Mouse (Mus musculus) R1 (cell line): Measurements from ENCODE around the gene Glyat.
A peak's percentile ranks its signal among the peaks of the same experiment; 100 is the strongest.
"Not testable (repeated sequence)": the region's sequence is repeated elsewhere in the genome, so short reads cannot be mapped to it uniquely, and the experiment has no call there.

ENCODE experiments used
- DNase-seq: peaks from one replicate; pipeline ENCODE4 v3.0.0-alpha.2; 2018; ENCODE audit warnings: low read depth, low spot score

Glyat gene

DNA sequence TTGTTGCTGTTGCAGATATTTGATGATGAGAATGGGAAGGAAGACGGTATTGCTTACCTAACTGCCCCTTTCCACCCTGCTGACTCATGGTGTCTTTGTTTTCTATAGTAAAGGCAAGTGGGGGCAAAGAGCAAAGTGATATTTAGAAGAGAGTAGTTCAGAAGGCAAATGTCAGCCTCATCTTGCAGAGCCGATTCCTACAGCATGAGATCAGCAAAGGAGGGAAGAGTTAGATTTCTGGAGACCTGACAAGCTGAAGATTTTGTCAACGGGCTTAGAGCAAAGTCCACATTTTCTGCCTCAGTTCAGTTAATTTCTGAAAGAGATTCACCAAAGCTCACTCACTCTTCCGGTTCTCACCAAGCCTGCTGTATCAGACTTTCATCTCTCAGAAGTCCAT is at the start of gene Glyat:
Gene Glyat (plus strand): TSS at position 133 of the 400 bp plus-strand sequence.
- no peak for DNase-seq

DNA sequence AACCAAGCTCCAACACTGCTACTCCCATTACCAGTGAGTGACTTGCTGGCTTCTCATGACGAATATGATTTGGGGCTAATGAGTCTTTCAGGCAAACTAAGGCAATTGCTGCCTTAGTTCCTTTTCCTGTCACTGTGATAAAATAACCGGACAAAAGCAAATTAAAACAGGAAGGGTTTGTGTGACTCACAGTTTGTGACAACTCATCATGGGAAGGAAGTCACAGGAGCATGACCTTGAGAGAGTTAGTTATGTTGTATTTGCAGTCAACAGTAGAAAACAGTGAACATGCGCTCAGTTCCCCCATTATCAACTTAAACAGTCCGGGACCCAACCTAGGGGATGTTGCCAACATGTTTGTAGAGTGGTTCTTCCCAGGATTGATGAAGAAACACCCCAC is 47.8 kb upstream of the Glyat start:
- no peak for DNase-seq

DNA sequence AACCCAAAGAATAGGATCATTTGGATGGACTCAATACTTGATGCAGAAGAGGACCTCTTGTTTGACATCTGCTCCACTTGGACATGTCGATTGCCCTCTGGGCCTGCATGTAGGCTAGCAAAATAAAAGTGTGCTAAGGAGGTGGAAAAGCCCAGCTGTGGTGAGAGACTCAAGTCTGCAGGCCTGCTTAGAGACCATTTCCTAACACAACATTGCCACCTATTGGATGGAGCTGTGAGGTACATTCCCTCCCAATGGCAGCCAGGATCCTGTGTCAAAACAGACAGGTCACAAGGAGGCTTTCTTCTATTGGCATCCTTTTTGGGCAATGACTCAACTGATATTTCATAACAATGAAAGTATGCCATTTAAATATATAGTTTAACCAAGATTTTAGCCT is 41.2 kb upstream of the Glyat start:
- peak; percentile 68 for DNase-seq

DNA sequence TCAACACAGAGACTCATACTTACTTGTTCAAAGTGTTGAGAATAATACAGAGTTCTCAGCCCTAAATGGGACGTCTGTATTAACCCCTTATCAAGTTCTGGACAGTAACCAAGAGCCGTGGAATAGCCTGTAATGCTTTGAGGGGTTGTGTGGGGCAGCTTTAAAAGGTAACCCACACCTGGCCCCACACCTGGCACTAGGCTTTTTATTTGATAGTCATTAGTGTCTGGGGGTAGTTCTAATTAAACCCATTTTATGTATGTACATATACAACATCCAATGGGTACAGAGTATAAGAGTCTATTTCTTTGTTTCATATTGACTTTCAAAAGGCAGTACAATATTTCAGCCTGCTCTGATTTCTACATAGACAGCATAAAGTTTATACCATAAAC is 38.0 kb upstream of the Glyat start:
- no peak for DNase-seq

DNA sequence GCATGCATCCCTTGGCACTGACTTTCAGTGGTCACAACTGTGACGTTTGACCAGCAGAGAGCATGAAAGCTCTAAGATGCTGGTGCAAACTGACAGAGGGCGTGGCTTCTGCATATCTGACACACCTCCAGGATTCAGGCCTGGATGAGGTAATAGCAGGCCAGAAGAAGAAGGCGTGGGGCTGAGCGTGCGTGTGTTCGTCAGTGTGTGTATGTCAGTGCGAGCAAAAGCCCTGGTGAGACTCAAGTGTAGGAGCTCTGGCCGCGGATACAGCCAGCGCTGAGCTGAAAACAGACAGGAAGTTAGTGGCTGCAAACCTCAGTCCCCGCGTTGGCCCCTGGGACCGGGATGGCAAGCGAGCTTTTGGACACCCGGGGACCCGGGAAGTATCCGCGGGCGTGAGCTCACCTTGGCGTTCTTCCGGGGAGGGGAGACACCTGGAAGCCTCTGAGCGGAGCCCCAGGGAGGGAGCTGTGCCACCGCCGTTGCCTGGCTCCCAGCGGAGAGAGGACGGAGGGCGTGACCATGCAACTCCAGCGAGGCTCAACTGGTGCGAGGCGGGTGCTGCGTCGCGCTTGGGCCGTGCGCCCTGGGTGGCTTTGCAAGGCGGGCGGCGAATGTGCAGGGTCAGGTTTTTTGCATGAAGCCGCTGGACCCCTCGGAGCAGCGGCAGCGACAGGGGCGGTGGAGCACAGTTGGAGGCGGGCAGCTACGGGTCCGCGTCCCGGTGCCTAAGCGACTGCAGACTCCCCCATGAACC is 37.4 kb upstream of the Glyat start:
- peak; percentile 82 for DNase-seq

GRCm38 (mm10) chr19:12596290-12597072 is 36.6 kb upstream of the Glyat start:
- DNase-seq: no peak

DNA sequence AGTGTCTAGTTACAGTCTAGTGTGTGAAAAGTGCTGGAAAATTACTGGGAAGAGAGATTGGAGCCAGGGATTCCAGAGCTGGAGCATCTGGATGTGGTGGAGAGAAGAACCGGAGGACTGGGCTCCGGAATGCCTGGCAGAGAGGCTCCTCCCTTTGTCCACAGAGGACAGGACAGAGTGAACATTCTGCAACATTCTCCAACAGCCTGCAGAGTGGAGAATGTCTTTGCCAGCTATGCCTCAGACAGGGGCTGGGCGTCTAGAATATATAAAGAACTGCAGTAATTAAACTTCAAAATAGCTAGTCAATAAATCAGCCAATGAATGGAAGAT is 36.1 kb upstream of the Glyat start:
- no peak for DNase-seq

DNA sequence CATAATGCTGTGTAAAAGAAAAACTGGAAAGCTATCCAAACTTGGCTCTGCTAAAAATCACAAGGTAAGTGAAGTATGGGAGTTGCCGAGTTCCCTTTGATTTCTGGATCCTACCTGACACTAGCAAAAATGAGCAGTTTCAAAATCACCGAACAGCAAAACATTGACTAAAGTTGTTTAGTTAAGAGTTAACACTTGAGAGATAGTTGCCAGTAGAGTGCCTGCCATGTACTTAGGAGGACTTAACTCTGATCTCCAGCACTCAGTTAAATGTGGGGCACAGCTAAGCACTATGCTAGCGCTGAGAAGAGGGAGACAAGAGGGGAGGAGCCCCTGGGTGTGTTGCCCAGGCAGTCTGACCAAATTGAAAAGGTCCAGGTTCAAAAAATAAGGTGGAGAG is 34.4 kb upstream of the Glyat start:
- no peak for DNase-seq

GRCm38 (mm10) chr19:12599674-12600073 is 33.4 kb upstream of the Glyat start, which contains the start of gene Gm4952:
Gene Gm4952 (plus strand): TSS chr19:12599974.
- DNase-seq: no peak

DNA sequence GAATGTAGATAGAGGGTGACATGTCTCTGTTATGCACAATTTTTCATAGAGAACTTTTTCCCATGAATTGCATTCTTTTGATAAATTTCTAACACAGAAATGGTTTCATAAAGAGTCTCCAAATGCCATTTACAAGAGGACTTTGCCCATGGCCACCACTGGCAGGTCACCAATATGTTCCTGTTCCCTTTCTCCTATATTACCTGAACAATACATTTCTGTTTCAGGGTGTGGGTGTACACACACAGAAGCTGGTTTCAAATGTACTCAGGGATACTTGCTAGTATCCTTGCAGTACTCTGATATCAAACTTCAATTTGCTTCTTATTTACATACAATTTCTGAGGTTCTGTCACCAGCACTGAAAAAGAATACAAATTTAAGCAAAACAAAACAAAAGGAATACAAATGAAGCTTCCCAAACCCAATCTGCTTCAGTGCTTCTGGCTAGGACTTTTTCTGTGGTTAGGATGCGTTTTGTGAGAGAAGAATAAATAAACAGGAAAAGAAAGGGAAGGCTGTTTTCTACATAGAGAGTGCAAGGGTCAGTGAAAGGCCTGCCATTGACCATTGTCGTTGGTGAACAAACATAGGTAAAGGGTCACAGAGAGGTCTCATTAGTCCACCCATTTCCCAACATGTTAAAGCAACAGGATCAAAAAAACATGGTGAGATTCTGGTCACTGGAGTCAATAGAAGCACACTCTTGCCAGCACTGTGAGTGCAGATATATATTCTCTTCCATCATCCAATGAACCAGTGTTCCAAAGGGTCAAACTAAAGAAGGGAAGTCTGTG is 32.2 kb upstream of the Glyat start:
- no peak for DNase-seq

DNA sequence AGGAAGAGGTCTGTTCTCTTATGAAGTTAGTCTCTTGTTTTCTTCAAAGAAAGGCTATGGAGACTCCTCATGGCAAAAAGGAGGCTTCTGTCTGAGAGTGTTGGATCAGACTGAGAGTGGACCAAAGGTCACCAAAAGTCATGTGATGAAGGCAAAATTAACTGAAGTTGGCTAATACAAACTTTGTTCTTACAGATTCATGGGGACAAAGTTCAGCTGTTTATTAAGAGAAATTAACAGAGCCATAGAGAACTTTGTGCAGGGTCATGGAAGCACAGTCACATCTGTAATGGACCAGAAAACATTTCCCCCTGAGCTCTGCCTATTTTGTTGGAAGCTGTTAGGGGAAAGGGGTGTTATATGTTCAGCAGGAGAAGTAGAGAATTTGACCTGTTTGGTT is 24.8 kb upstream of the Glyat start:
- DNase-seq: no peak

DNA sequence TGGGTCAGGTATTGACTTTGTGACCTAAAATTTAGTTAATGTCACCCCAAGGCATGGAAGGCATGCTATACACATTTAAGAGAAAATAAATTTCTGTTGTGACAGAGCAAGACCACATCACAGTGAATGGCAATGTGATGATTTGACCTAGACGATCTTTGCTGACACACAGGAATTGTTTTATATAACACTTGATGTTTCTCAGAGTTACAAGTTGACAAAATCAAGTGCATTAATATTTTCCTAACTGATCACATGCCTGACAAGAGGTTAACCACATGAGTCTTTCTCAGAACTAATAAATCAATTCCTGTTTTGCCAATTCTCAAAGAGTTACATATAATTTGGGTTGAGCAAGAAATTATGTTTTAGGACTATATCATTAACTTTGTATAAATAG is 19.5 kb upstream of the Glyat start:
- no peak for DNase-seq

DNA sequence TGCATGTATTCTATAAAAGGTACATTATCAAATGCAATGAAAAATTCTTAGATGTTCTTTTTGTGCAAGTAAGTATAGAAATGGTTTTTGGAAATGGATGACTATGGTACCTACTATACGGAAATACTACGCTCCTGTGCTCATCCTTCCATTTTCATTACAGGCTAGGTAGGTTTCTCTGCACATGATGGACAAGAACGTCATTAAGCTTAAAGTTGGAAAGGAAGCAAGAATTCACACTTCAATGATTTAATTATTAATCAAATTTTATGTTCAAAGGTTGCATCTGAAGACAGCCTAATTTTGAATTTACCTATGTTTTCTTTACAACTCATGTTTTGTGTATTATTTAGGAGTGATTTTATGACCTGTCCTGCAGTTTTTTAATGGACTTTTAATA is 1.2 kb downstream of the Glyat start:
- DNase-seq: no peak

- DNase-seq: no peak
These were observed 1.9 kb downstream of the Glyat start for GRCm38 (mm10) chr19:12634963-12635362.

- no peak for DNase-seq
These were observed 3.8 kb downstream of the Glyat start for GRCm38 (mm10) chr19:12636863-12637262.

DNA sequence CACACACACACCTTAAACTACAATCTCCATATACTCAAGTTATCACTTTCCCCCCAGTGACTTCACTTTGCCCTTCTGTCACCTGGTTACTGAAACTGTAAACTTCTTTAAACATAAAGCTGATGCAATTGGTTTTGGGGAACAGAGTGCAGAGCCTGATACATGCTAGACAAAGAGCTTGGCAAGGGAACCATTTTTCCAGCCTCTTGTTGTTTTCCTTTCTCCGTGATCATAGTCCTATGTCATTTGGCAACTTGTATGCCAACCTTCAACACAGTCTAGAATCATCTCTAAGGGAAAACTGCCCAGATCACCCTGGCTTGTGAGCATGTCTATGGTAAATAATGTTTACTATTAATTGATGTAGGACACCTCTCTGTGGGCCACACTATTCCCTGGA is 4.9 kb downstream of the Glyat start:
- DNase-seq: no peak

- no peak for DNase-seq
These were observed 16.4 kb downstream of the Glyat start for GRCm38 (mm10) chr19:12649511-12649910.

DNA sequence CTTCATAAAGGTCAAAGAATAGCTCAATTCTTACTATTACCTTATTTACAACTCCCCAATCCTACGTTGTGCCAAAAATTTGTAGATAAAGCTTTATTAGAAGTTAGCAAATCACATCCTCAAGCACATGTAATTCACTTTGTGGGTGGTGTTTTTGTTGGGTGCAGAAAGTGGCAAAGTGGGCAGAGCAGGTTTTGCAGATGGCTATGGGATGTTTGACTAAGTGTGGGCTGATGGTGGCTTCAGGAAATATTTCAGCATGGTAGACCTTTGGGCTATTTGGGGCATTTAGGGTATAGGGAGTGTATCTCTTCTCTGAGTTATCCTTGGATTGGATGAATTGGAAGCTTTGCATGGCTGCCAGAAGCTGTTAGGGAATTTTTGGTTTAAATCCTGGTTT is 33.0 kb downstream of the Glyat start:
- DNase-seq: no peak

- not testable (repeated sequence) for DNase-seq
These were observed 35.5 kb downstream of the Glyat start for GRCm38 (mm10) chr19:12668601-12669000.

DNA sequence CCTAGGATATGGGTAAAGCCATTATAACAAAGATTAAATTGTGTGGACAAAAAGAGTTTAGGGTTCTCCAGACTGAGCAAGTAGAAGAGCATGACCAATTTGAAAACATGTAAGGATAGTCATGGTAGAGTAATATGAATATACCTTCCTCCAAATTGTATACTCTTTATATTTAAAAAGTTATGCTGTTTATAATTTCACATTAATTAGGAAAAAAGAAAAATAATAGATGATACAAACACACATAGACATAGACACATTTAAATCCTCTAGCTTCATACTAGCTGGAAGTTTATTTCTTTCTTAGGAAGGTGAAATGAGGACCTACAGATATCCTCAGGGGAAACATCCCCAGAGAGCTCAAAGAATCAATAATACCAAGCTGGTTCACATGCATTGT is 37.0 kb downstream of the Glyat start, which contains the start of gene Olfr1442:
Gene Olfr1442 (plus strand): TSS at position 301 of the 400 bp plus-strand sequence.
- DNase-seq: no peak

DNA sequence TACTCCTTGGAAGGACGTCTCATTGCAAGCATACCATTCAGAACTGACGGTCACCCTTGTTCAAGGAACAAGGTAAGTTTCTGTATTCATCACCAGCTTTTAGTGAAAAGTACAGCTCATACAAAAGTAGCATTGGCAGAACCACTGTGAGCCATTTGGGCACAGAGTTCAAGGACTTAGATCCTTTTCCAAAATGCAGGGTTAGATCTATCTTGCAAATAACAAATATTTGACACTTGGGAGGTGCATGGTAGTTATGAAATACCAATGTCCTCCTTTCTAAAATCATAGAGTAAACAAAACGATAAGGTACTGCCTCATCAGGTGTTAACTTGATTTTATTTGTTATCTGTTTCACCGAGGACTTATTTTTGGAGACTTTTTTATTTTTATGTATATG is 37.9 kb downstream of the Glyat start:
- no peak for DNase-seq

- DNase-seq: no peak
These were observed 44.7 kb downstream of the Glyat start, which contains the start of gene Olfr1443 for GRCm38 (mm10) chr19:12677812-12678211. Gene Olfr1443 (plus strand): TSS chr19:12678112.
